8 mouse cellular contexts compared by ENCODE assay signal in genomic region chr2:65413746-65414145, GRCm38 (mm10). TPM values are rescaled to one million over a fixed set of nuclear protein-coding genes. Genes with fewer than 3 reads are reported as not detected.
DNase-seq lines count a peak whose midpoint lies in the region; ATAC-seq lines count a peak whose summit lies in the region.

No protein-coding gene starts in this region.

- no peaks in the 10 kb centered on the region for H3K4me1 ChIP-seq in embryonic facial prominence, embryonic 12.5 days
- H3K4me1 ChIP-seq in hindbrain, embryonic 13.5 days (replicated peaks) = peaks cover 12% of the 10 kb centered on the region
- H3K4me1 ChIP-seq in limb, embryonic 15.5 days = peaks cover 8% of the 10 kb centered on the region

- H3K27ac ChIP-seq in embryonic facial prominence, embryonic 12.5 days = peak overlapping the region; percentile 67; the same call in 1 of the 2 replicates
- H3K27ac ChIP-seq in hindbrain, embryonic 13.5 days = peak overlapping the region; percentile 88
- no peak overlapping the region; the same call in 1 of the 2 replicates for H3K27ac ChIP-seq in limb, embryonic 15.5 days

- no peaks in the 10 kb centered on the region for H3K36me3 ChIP-seq in embryonic facial prominence, embryonic 12.5 days
- H3K36me3 ChIP-seq in hindbrain, embryonic 13.5 days = no peaks in the 10 kb centered on the region
- no peaks in the 10 kb centered on the region for H3K36me3 ChIP-seq in limb, embryonic 15.5 days

- intact Hi-C loops in heart, postnatal 36 days (cut with DNase I) = loop anchor here (1.0 kb wide), 1 partner anchor 154 kb away; the partner anchor contains the start of gene Scn3a

- whole genome bisulfite sequencing in embryonic facial prominence, embryonic 12.5 days = 0% methylated on average over 3 of the region's 3 CpGs
- under 1% methylated on average over 3 of the region's 3 CpGs for WGBS in hindbrain, embryonic 13.5 days
- under 1% methylated on average over 3 of the region's 3 CpGs for WGBS in limb, embryonic 15.5 days

- 0 out of 2 replicates have a peak overlapping the region, but pooled peaks have one; percentile 24 for H3K9ac ChIP-seq in embryonic facial prominence, embryonic 12.5 days
- H3K9ac ChIP-seq in hindbrain, embryonic 13.5 days = peak overlapping the region; percentile 70
- no peak overlapping the region for H3K9ac ChIP-seq in limb, embryonic 15.5 days

- no peaks in the 10 kb centered on the region for H3K9me3 ChIP-seq in embryonic facial prominence, embryonic 12.5 days
- no peaks in the 10 kb centered on the region for H3K9me3 ChIP-seq in hindbrain, embryonic 13.5 days
- H3K9me3 ChIP-seq in limb, embryonic 15.5 days = no peaks in the 10 kb centered on the region

- H3K4me3 ChIP-seq in embryonic facial prominence, embryonic 12.5 days = peak overlapping the region; percentile 26; the same call in 1 of the 2 replicates
- H3K4me3 ChIP-seq in hindbrain, embryonic 13.5 days = peak overlapping the region; percentile 30
- H3K4me3 ChIP-seq in limb, embryonic 15.5 days = peak overlapping the region; percentile 33

- peak; percentile 31 to 46 for DNase-seq in heart, adult 18-20 months
- no peak for DNase-seq in heart, postnatal 36 days
- DNase-seq in MN1 (ENCODE audit: low spot score) = peak; percentile 82
- DNase-seq in naive thymus-derived CD4-positive, alpha-beta T cell, adult 2 months (ENCODE audit: low read depth) = peak; percentile 49
- no peak for DNase-seq in urinary bladder, adult 2 months (ENCODE audit: low spot score)

- H3K27me3 ChIP-seq in embryonic facial prominence, embryonic 12.5 days = no peaks in the 10 kb centered on the region
- no peaks in the 10 kb centered on the region for H3K27me3 ChIP-seq in hindbrain, embryonic 13.5 days
- no peaks in the 10 kb centered on the region for H3K27me3 ChIP-seq in limb, embryonic 15.5 days

- H3K4me2 ChIP-seq in embryonic facial prominence, embryonic 12.5 days (replicated peaks) = peak overlapping the region; percentile 58
- peak overlapping the region; percentile 52 for H3K4me2 ChIP-seq in hindbrain, embryonic 13.5 days
- H3K4me2 ChIP-seq in limb, embryonic 15.5 days = peak overlapping the region; percentile 53

- peak; percentile 44; the same call in 1 of the 2 replicates for ATAC-seq in embryonic facial prominence, embryonic 12.5 days (ENCODE audit: insufficient number of reproducible peaks, insufficient read depth, low FRiP score, low TSS enrichment)
- peak; percentile 62 for ATAC-seq in hindbrain, embryonic 13.5 days (ENCODE audit: low FRiP score)
- ATAC-seq in limb, embryonic 15.5 days (ENCODE audit: insufficient number of reproducible peaks, low FRiP score, low TSS enrichment, low read depth) = no peak

RNA-seq across cellular contexts. Expression of gene Slc38a11, which starts 49.9 kb away (rescaled TPM):
- 1 to 10 TPM in 1 of 2 experiments, under 1 TPM in 1; 0.89 to 1.0 TPM for total RNA-seq in heart, adult 18-20 months (2021)
- 1 to 10 TPM; 1.2 to 1.9 TPM for total RNA-seq in heart, postnatal 36 days (2021)
- 0.41 and 0.96 TPM in 2 replicates for polyA plus RNA-seq in embryonic facial prominence, embryonic 12.5 days (2016; fragmentation: Nextera tagmentation; extraction: Ambion mirVana)
- polyA plus RNA-seq in hindbrain, embryonic 13.5 days (2015; fragmentation: Nextera tagmentation; extraction: Ambion mirVana) = 1.3 and 1.5 TPM in 2 replicates
- polyA plus RNA-seq in limb, embryonic 15.5 days (2015; fragmentation: Nextera tagmentation; extraction: Ambion mirVana) = 0.17 and 0.35 TPM in 2 replicates
- polyA plus RNA-seq in urinary bladder, adult 2 months (2012; rRNA removed) = 1.9 and 2.9 TPM in 2 replicates

Comparison
In these comparisons a context has a peak if more than half of its experiments do, and no peak if none do; other contexts are left out.
1. DNase-seq: peak in heart, adult 18-20 months (2 of 2), MN1 (single experiment) and naive thymus-derived CD4-positive, alpha-beta T cell, adult 2 months (single experiment); none in heart, postnatal 36 days (0 of 2) and urinary bladder, adult 2 months (single experiment).
2. Peak in every context shown above with its lines, with median percentiles within 50 percentile points of each other: H3K4me2 ChIP-seq and H3K4me3 ChIP-seq.